Mouse (Mus musculus) small intestine, adult 2 months (tissue): ENCODE data around the gene Pdgfra. TPM values are rescaled to one million over a fixed set of nuclear protein-coding genes. Genes with fewer than 3 reads are reported as not detected.

ENCODE experiments used
- H3K27ac ChIP-seq: fragments of 200-500 bp; 2 replicates; pipeline ENCODE4 v1.5.1; 2012; ENCODE audit warnings: low read depth, low read length, control low read depth, inconsistent platforms; ENCODE audit not compliant: insufficient read depth
- H3K27me3 ChIP-seq: fragments of 200-500 bp; 2 replicates; pipeline ENCODE4 v1.6.1; 2012; ENCODE audit warnings: mild to moderate bottlenecking, moderate library complexity, low read length, inconsistent platforms; ENCODE audit not compliant: control insufficient read depth, insufficient read depth
- H3K36me3 ChIP-seq: fragments of 200-500 bp; 2 replicates; pipeline ENCODE4 v1.6.1; 2012; ENCODE audit warnings: mild to moderate bottlenecking, low read length, control low read depth, inconsistent platforms; ENCODE audit not compliant: control insufficient read depth, insufficient read depth
- H3K4me1 ChIP-seq: fragments of 200-500 bp; 2 replicates; pipeline ENCODE4 v1.6.1; 2012; ENCODE audit warnings: low read length, inconsistent platforms, mixed read lengths; ENCODE audit not compliant: control insufficient read depth, insufficient read depth, insufficient read length
- H3K4me3 ChIP-seq: fragments of 200-500 bp; 2 replicates; pipeline ENCODE4 v1.5.1; 2012; ENCODE audit warnings: low read depth, mild to moderate bottlenecking, control low read depth, inconsistent platforms, low read length, moderate library complexity
- CTCF ChIP-seq: fragments of 200-500 bp; IDR thresholded peaks from 2 replicates; pipeline ENCODE4 v1.5.1; 2012; ENCODE audit warnings: low read depth, mild to moderate bottlenecking, control low read depth, inconsistent platforms, low read length, moderate library complexity, mixed read lengths; ENCODE audit not compliant: insufficient replicate concordance, insufficient read length; ENCODE audit errors: extremely low read depth
- POLR2A ChIP-seq: fragments of 200-500 bp; IDR thresholded peaks from 2 replicates; pipeline ENCODE4 v1.6.1; 2012; ENCODE audit warnings: low read depth, mild to moderate bottlenecking, control low read depth, inconsistent platforms, low read length, moderate library complexity
- WGBS: fragments of 180-500 bp; shearing (Covaris S2); methylation state at CpG from one replicate; pipeline ENCODE4 v1.1.7; 2018; 5-methylcytosine and 5-hydroxymethylcytosine counted together
- polyA plus RNA-seq: library from polyadenylated mRNA; depleted of rRNA; stranded (reverse); fragments of >200 nt; gene quantifications from 2 replicates; pipeline ENCODE4 v1.2.3, GENCODE M21; 2012

Gene Pdgfra
- polyA plus RNA-seq, 1 experiment, result 13.9 TPM

DNA sequence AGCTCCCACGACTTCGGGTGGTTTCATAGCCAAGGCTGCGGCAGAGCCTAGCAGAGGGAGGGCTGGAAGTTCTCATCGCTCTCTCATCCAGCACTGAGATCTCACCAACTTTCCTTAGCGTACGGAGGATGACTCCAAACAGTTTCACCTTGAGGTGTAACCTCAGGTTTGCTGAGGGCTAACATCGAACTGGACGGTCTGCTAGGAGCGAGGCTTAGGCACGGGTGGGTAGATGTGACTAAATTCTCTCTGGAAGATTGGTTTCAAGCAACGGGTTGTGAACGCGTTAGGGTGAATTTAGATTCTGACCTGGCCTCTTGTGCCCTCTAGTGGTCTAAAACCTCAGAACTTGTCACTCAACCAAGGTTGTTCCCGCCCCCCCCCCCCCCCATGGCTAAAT is 9.0 kb upstream of the Pdgfra start:
- TF ChIP-seq POLR2A (no peak), CTCF (peak; percentile 52; the same call in 1 of the 2 replicates)
- WGBS, result 8% methylated on average over 14 of the region's 14 CpGs
- H3K4me3 ChIP-seq, result peak overlapping the region; percentile 30
- H3K36me3 ChIP-seq, result no peaks in the 10 kb centered on the region
- peaks cover 13% of the 10 kb centered on the region for H3K27me3 ChIP-seq
- no peak overlapping the region for H3K27ac ChIP-seq
- H3K4me1 ChIP-seq, result no peaks in the 10 kb centered on the region; the same call in 1 of the 2 replicates

DNA sequence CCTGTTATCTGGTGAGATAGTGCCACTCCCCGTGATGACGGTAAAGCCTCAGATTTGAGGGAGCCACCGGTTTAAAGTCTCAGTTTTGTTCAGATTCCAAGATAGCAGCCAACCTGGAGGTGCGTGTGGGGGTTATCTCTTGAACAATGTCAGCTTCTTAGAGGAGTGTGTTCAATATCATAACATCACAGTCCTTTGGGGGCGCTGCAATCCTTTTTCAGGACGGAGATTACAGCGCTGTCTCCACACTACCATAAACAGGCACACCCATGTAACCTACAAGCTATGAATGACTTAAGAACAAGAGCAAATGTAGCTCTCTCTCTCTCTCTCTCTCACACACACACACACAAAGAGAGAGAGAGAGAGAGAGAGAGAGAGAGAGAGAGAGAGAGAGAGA is 8.3 kb upstream of the Pdgfra start:
- Histone ChIP-seq H3K27ac (no peak overlapping the region), H3K4me3 (no peak overlapping the region), H3K4me1 (no peaks in the 10 kb centered on the region; the same call in 1 of the 2 replicates), H3K36me3 (no peaks in the 10 kb centered on the region), H3K27me3 (peaks cover 19% of the 10 kb centered on the region)
- WGBS, result 19% methylated on average over 7 of the region's 7 CpGs
- TF ChIP-seq CTCF (no peak), POLR2A (no peak)

DNA sequence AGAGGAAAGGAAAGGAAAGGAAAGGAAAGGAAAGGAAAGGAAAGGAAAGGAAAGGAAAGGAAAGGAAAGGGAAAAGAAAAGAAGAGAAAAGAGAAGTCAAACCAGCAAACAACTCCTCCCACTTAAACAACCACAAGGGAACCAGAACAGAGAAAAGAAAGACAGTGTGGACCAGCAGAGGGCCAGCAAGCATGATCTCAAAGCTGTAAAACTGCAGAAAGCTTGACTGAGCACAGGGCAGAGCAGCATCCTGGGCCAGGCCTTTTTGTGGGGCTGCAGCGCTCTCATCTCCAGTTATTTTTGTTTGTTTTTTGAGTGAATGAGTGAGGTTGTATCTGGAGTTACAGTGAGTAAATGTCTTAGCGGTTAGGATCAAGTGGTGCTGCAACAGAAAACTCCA is 6.8 kb upstream of the Pdgfra start:
- WGBS, result 74% methylated on average over 2 of the region's 2 CpGs
- no peaks in the 10 kb centered on the region for H3K36me3 ChIP-seq
- no peaks in the 10 kb centered on the region; the same call in 1 of the 2 replicates for H3K4me1 ChIP-seq
- no peak for TF ChIP-seq POLR2A
- no peak for TF ChIP-seq CTCF
- H3K27ac ChIP-seq, result no peak overlapping the region
- H3K4me3 ChIP-seq, result no peak overlapping the region
- H3K27me3 ChIP-seq, result peaks cover 33% of the 10 kb centered on the region

DNA sequence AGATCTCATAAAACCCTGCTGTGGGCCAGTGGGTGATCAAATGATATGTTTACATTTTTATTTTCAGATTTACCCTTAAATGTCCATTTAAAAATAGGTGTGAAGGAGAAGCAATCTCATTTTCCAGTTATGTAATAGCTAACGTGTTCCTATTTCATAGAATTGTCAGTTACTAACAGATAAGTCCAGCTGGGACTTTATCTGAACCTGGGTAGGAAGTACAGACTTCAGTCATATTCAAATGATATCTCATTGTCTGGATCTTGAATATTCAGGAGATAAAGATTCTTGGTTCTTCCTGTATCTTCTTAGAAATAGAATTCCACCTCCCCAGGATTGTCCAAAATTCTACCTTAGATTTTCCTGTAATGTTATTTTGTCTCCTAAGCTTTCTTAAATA is 5.6 kb upstream of the Pdgfra start:
- no peak overlapping the region for H3K4me3 ChIP-seq
- no peaks in the 10 kb centered on the region for H3K36me3 ChIP-seq
- TF ChIP-seq POLR2A, result no peak
- no peak for TF ChIP-seq CTCF
- H3K27ac ChIP-seq, result no peak overlapping the region
- no peaks in the 10 kb centered on the region; the same call in 1 of the 2 replicates for H3K4me1 ChIP-seq
- WGBS, result 37% methylated on average over 1 of the region's 1 CpGs
- peaks cover 44% of the 10 kb centered on the region for H3K27me3 ChIP-seq

DNA sequence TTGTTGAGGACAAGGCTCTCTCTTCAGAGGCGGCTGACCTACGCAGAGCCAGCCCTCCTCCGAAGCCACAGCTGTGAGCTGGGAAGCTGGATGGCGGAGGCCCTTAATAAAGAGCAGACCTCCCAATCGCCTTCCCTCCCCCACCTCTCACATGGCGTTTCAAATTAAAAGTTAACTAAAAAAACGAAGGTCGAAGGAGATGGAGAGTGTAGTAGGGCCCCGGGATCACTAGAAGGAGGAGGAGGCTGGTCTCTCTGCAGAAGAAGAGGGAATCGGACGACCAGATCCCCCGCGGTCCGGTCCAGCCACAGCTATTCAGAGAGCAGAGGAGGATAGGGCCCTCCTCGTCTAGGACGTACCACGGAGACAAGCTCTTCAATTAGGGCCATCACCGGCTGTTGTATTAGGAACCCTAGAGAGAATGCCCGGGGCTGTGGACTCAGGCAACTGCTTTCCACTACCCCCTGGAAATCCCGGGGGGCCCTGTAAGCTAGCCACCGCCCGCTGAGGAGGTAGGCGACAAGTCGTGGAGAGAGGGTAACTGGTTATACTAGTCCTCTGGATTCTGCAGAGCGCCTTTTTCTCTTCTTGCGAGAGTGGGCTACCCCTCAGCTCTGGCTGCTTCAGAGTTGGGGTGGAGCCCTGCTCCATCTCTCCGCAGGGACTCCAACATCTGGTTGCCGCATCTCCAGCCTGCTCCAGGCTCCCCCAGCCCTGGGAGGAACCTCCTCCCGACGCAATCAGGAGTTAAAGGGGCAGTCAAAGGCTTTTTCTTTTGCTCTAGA is 3.6 kb upstream of the Pdgfra start:
- 7% methylated on average over 30 of the region's 30 CpGs for WGBS
- TF ChIP-seq POLR2A, result no peak
- TF ChIP-seq CTCF, result no peak
- Histone ChIP-seq H3K36me3 (no peaks in the 10 kb centered on the region), H3K27ac (peak overlapping the region; percentile 13; the same call in 1 of the 2 replicates), H3K4me1 (peaks cover 2% of the 10 kb centered on the region; the same call in 1 of the 2 replicates), H3K27me3 (peaks cover 51% of the 10 kb centered on the region), H3K4me3 (peak overlapping the region; percentile 33)

DNA sequence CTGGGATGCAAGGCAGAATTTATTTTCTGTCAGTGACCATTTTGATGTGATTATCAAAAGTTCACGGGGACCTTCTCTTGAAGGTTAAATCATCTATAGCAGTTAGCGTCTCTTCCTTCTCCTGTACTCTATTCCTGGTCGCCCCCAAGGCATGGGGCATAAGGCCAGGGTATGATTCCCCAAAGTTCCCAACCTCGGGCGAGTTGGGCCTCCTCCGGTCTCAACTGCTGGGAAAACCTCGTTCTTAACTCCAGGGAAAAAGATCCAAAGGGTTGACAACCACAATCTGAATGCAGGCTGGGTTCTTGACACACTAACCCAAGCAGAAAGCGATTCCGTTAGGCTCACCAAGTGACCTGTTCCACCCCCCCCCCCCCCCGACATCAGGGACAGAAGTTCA is 2.7 kb upstream of the Pdgfra start:
- peaks cover 5% of the 10 kb centered on the region; the same call in 1 of the 2 replicates for H3K4me1 ChIP-seq
- peaks cover 59% of the 10 kb centered on the region for H3K27me3 ChIP-seq
- H3K27ac ChIP-seq, result no peak overlapping the region
- 14% methylated on average over 10 of the region's 10 CpGs for WGBS
- 0 out of 2 replicates have a peak overlapping the region, but pooled peaks have one; percentile 2 for H3K4me3 ChIP-seq
- H3K36me3 ChIP-seq, result no peaks in the 10 kb centered on the region
- TF ChIP-seq CTCF, result no peak
- TF ChIP-seq POLR2A, result no peak

DNA sequence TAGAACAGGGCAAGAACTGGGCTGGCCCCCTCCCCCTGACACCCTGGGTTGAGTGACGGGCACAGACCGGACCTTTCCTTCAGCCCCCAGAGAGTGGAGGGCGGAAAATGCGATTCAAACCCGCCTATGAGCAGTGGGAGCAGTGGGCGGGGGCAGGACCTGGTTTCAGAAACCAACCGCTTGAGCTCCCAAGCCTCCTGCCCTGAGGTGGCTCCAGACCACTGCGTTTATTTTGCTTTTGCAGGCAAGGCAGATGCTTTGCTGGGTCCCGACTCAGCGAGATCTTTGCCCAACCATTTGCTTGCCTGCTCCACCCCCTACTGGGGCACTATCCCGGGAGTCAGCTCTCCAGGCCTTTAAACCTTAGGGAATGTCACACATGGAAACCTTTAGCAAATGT is 2.2 kb upstream of the Pdgfra start:
- Histone ChIP-seq H3K4me1 (peaks cover 5% of the 10 kb centered on the region; the same call in 1 of the 2 replicates), H3K4me3 (0 out of 2 replicates have a peak overlapping the region, but pooled peaks have one; percentile 2), H3K27me3 (peaks cover 64% of the 10 kb centered on the region), H3K27ac (no peak overlapping the region), H3K36me3 (no peaks in the 10 kb centered on the region)
- TF ChIP-seq CTCF (no peak), POLR2A (no peak)
- 9% methylated on average over 11 of the region's 11 CpGs for WGBS

DNA sequence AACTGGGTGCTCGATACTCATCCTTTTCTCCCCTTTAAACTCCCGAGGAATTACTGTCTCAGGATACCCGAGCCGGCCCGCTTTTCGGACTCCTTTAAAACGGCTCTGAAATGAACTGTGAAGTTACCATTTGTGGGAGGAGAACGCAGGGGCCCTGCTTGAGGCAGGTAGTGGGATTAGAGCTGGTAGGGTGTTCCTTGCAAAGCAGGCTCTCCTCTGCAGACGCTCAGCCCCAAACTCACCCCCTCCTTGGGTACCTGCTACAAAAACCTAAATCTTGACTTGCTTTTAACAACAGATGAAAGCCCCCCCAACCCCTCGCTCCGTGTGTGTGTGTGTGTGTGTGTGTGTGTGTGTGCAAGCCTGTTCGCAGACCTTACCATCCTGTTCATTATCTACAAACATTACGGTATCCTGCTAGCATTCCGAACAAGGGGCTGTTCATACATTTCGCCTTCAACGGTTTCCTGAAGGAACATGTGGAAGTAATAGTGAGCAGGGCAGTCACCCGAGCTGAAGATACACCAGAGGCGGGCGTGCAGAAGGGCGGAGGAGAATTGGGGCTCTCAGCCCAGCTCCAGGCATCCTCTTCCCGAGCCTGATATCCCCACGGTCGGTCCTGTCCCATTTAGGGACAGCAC is 1.6 kb upstream of the Pdgfra start:
- Histone ChIP-seq H3K27ac (no peak overlapping the region), H3K4me3 (no peak overlapping the region), H3K36me3 (no peaks in the 10 kb centered on the region), H3K4me1 (peaks cover 5% of the 10 kb centered on the region; the same call in 1 of the 2 replicates), H3K27me3 (peaks cover 68% of the 10 kb centered on the region)
- TF ChIP-seq CTCF (no peak), POLR2A (no peak)
- WGBS, result 6% methylated on average over 23 of the region's 23 CpGs
